Mouse (Mus musculus): ENCODE results near the gene Nr4a3. TPM values are rescaled to one million over a fixed set of nuclear protein-coding genes. Genes with fewer than 3 reads are reported as not detected.

Nr4a3 gene
- polyA plus RNA-seq, 1 experiment: 6.5 TPM

- TF ChIP-seq CTCF (IDR thresholded peaks at IDR 0.05; ENCODE audit: borderline replicate concordance, extremely low read depth, insufficient read depth, insufficient read length): no peak
- TF ChIP-seq POLR2A (IDR thresholded peaks at IDR 0.05; ENCODE audit: borderline replicate concordance, extremely low read depth, insufficient read depth, insufficient read length, poor library complexity, severe bottlenecking): no peak
- DNase-seq (ENCODE audit: low read depth): no peak
Measured at GRCm38 (mm10) chr4:48124416-48124772, 79.4 kb downstream of the Nr4a3 start.

DNA sequence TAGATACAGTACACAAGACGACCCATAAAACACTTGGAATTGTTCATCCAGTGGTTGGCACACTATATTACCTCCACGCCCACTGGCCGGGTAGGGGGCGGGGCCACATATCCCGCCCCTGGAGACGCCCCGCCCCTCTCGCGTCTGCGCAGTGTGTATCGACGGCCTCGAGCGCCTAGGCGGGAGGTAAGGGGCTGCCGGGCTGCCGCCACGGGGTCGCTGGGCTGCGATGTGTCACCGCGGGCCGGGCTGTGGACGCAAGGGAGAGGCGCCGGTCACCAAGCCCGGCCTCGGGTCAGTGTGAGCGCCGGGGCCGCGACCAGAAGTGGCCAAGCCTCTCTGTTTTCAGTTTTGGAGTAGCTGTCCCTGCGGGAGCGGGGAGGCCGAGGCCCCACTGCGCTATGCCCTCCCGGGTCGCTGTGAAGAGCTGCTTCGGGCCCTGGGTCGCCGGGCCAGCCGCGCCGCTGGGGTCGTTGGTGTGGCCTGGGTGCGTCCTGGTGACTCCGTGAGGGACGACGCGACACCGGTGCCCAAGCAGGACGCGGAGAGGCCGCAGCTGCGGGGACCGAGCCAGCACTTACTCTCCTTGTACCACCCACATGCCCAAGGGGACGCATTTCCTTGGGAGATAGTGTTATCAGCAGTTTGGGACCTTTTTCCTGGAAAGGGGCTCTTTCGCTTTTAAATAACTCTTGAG lies 80.0 kb downstream of the Nr4a3 start, which contains the start of gene Stx17:
Gene Stx17 (plus strand): TSS at position 143 of the 697 bp plus-strand sequence.
- TF ChIP-seq CTCF (IDR thresholded peaks at IDR 0.05; ENCODE audit: borderline replicate concordance, extremely low read depth, insufficient read depth, insufficient read length) (no peak), POLR2A (IDR thresholded peaks at IDR 0.05; ENCODE audit: borderline replicate concordance, extremely low read depth, insufficient read depth, insufficient read length, poor library complexity, severe bottlenecking) (peak; percentile 80)
- DNase-seq (ENCODE audit: low read depth): peak; percentile 89

DNA sequence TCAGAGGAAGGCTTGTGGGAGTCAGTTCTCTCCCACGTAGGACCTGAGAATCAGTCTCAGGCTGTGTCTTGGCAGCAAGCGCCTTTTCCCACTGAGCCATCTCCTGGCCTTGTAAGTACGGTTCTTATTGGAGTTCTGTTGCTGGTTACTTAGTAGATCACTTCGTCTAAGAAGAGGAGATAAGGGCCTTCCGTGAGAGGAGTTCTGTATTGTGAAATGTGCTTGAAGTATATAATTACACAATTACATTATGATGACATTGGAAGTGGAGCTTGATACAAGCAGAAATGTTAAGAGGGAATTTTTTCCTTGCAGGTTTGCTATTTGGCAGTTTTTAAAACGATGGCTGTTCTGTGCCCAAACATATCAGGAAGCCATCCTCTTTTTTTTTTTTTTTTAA lies 85.4 kb downstream of the Nr4a3 start:
- DNase-seq (ENCODE audit: low read depth): no peak
- TF ChIP-seq POLR2A (IDR thresholded peaks at IDR 0.05; ENCODE audit: borderline replicate concordance, extremely low read depth, insufficient read depth, insufficient read length, poor library complexity, severe bottlenecking): no peak
- TF ChIP-seq CTCF (IDR thresholded peaks at IDR 0.05; ENCODE audit: borderline replicate concordance, extremely low read depth, insufficient read depth, insufficient read length): no peak

GRCm38 (mm10) chr4:48131606-48132005 lies 86.7 kb downstream of the Nr4a3 start:
- TF ChIP-seq POLR2A (IDR thresholded peaks at IDR 0.05; ENCODE audit: borderline replicate concordance, extremely low read depth, insufficient read depth, insufficient read length, poor library complexity, severe bottlenecking) (no peak), CTCF (IDR thresholded peaks at IDR 0.05; ENCODE audit: borderline replicate concordance, extremely low read depth, insufficient read depth, insufficient read length) (no peak)
- DNase-seq (ENCODE audit: low read depth): no peak

DNA sequence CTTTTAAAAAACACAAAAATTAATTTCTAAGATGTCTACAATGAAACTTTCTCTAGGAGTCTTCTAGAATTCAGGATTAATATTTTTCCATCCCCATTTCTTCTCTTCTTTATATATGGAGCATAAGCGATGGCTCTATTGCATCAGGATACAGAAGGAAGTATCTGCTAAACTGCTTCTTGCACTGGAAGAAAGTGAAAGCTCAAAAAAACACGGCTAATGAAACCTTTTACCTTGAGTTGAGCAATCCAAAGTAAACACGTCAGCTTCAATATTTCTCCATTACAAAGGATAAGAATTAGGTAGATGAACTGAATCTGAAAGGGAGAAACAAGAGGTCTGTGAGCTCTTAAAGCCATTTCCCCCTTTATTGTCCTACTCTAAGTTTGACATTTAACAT lies 87.8 kb downstream of the Nr4a3 start:
- TF ChIP-seq CTCF (IDR thresholded peaks at IDR 0.05; ENCODE audit: borderline replicate concordance, extremely low read depth, insufficient read depth, insufficient read length) (no peak), POLR2A (IDR thresholded peaks at IDR 0.05; ENCODE audit: borderline replicate concordance, extremely low read depth, insufficient read depth, insufficient read length, poor library complexity, severe bottlenecking) (no peak)
- no peak for DNase-seq (ENCODE audit: low read depth)

Other genes starting within 250 kb of the Nr4a3 start
- gene Stx17, start 79.8 kb downstream of the Nr4a3 start, polyA plus RNA-seq (2012; rRNA removed): 10.2 and 11.5 TPM in 2 replicates
- 25.0 and 28.8 TPM in 2 replicates for gene Erp44, start 234.4 kb downstream of the Nr4a3 start, polyA plus RNA-seq (2012; rRNA removed)
- 6.6 and 7.5 TPM in 2 replicates for gene Invs, start 234.6 kb downstream of the Nr4a3 start, polyA plus RNA-seq (2012; rRNA removed)